Mouse (Mus musculus) midbrain, embryonic 15.5 days (tissue): ENCODE results near the gene Cdca4. TPM values are rescaled to one million over a fixed set of nuclear protein-coding genes. Genes with fewer than 3 reads are reported as not detected.
"Not testable (repeated sequence)": the region's sequence is repeated elsewhere in the genome, so short reads cannot be mapped to it uniquely, and the experiment has no call there.

Source experiments
- ATAC-seq: fragments of 200-750 bp; cut with Nextera tagmentation; replicated peaks from 2 replicates; pipeline ENCODE4 v1.8.0; 2017; ENCODE audit warnings: moderate TSS enrichment
- H3K27ac ChIP-seq: fragments of 300-500 bp; sonication (generic); 2 replicates; pipeline ENCODE4 v1.5.1; 2015; ENCODE audit warnings: mild to moderate bottlenecking, inconsistent platforms
- H3K27me3 ChIP-seq: fragments of 300-500 bp; sonication (generic); replicated peaks from 2 replicates; pipeline ENCODE4 v1.6.1; 2015; ENCODE audit warnings: inconsistent platforms
- H3K36me3 ChIP-seq: fragments of 300-500 bp; sonication (generic); replicated peaks from 2 replicates; pipeline ENCODE4 v1.6.1; 2015; ENCODE audit warnings: inconsistent platforms
- H3K4me1 ChIP-seq: fragments of 300-500 bp; sonication (generic); 2 replicates; pipeline ENCODE4 v1.6.1; 2015; ENCODE audit warnings: inconsistent platforms
- H3K4me2 ChIP-seq: fragments of 300-500 bp; sonication (generic); 2 replicates; pipeline ENCODE4 v1.6.1; 2015; ENCODE audit warnings: inconsistent platforms, mild to moderate bottlenecking, moderate library complexity
- H3K4me3 ChIP-seq: fragments of 300-500 bp; sonication (generic); 2 replicates; pipeline ENCODE4 v1.5.1; 2015; ENCODE audit warnings: mild to moderate bottlenecking, inconsistent platforms
- H3K9ac ChIP-seq: fragments of 300-500 bp; sonication (generic); 2 replicates; pipeline ENCODE4 v1.6.1; 2015; ENCODE audit warnings: mild to moderate bottlenecking, inconsistent platforms
- H3K9me3 ChIP-seq: fragments of 300-500 bp; sonication (generic); 2 replicates; pipeline ENCODE4 v1.6.1; 2016; ENCODE audit warnings: inconsistent platforms
- WGBS: fragments of 180-500 bp; shearing (Covaris S2); methylation state at CpG from one replicate; pipeline ENCODE4 v1.1.7; 2015; ENCODE audit warnings: mixed read lengths; 5-methylcytosine and 5-hydroxymethylcytosine counted together
- polyA plus RNA-seq: library from polyadenylated mRNA; unstranded; fragments of >200 nt; fragmentation: Nextera tagmentation; extraction: Ambion mirVana; gene quantifications from 2 replicates; pipeline ENCODE4 v1.2.1, GENCODE M21; 2015

The Cdca4 gene
- polyA plus RNA-seq, 1 experiment from 2014 or later, result 44.1 TPM

GRCm38 (mm10) chr12:112853050-112853729, 24.0 kb upstream of the Cdca4 start:
- Histone ChIP-seq H3K4me3 (no peak overlapping the region), H3K27ac (no peak overlapping the region), H3K27me3 (no peaks in the 10 kb centered on the region), H3K4me2 (no peak overlapping the region), H3K9me3 (no peaks in the 10 kb centered on the region), H3K9ac (no peak overlapping the region), H3K36me3 (no peaks in the 10 kb centered on the region), H3K4me1 (no peaks in the 10 kb centered on the region)
- ATAC-seq, result no peak
- 89% methylated on average over 11 of the region's 11 CpGs for WGBS

DNA sequence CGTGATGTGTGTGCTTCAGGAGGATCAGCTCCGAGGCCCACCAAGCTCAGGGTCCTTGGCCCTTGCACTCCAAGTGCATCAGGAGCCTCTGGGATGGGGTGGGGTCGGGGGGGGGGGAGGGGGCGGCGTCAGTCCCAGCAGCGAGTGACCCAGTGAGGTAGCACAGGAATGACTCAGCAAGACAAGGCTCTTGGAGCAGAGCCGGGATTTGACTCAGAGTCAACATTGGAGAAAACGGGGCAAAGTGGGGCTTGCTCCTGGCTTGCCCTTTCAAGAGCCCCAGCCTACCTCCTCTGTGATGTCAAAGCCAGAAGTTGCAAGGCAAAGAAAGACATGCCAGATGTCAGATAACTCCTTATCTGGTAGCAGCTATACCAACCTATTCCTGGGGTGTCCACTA, 21.9 kb upstream of the Cdca4 start:
- no peak for ATAC-seq
- 57% methylated on average over 8 of the region's 8 CpGs for WGBS
- H3K4me3 ChIP-seq, result no peak overlapping the region
- H3K9me3 ChIP-seq, result no peaks in the 10 kb centered on the region
- H3K4me2 ChIP-seq, result no peak overlapping the region
- H3K27ac ChIP-seq, result no peak overlapping the region
- no peak overlapping the region for H3K9ac ChIP-seq
- H3K27me3 ChIP-seq, result no peaks in the 10 kb centered on the region
- no peaks in the 10 kb centered on the region for H3K4me1 ChIP-seq
- no peaks in the 10 kb centered on the region for H3K36me3 ChIP-seq

DNA sequence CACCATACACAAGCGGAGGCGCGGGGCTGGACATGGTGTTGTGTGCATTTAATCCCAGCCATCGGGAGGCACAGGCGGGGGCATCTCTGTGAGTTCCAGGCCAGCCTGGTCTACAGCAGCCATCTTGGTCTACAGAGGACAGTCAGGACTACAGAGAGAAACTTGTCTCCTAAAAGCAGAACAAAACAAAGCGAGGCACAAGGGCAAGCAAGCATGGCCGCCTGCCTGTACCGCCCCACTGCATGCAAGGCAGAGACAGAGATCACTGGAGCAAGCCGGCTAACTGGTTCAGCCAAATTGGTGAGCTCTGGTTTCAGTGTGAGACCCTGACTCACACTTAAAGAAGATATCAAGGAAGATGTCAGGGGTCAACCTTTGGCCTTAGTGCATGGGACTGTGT, 21.1 kb upstream of the Cdca4 start:
- Histone ChIP-seq H3K4me1 (no peaks in the 10 kb centered on the region), H3K27ac (no peak overlapping the region), H3K9me3 (no peaks in the 10 kb centered on the region), H3K4me2 (no peak overlapping the region), H3K9ac (no peak overlapping the region), H3K4me3 (no peak overlapping the region), H3K27me3 (no peaks in the 10 kb centered on the region), H3K36me3 (no peaks in the 10 kb centered on the region)
- WGBS, result 81% methylated on average over 9 of the region's 9 CpGs
- no peak for ATAC-seq

GRCm38 (mm10) chr12:112849235-112850022, 20.2 kb upstream of the Cdca4 start:
- Histone ChIP-seq H3K36me3 (no peaks in the 10 kb centered on the region), H3K9me3 (no peaks in the 10 kb centered on the region), H3K4me2 (no peak overlapping the region), H3K4me1 (no peaks in the 10 kb centered on the region), H3K27me3 (no peaks in the 10 kb centered on the region), H3K4me3 (no peak overlapping the region), H3K27ac (no peak overlapping the region), H3K9ac (no peak overlapping the region)
- no peak for ATAC-seq
- WGBS, result 85% methylated on average over 11 of the region's 11 CpGs

GRCm38 (mm10) chr12:112847880-112848279, 18.7 kb upstream of the Cdca4 start:
- 96% methylated on average over 2 of the region's 2 CpGs for WGBS
- Histone ChIP-seq H3K27me3 (no peaks in the 10 kb centered on the region), H3K4me1 (no peaks in the 10 kb centered on the region)

DNA sequence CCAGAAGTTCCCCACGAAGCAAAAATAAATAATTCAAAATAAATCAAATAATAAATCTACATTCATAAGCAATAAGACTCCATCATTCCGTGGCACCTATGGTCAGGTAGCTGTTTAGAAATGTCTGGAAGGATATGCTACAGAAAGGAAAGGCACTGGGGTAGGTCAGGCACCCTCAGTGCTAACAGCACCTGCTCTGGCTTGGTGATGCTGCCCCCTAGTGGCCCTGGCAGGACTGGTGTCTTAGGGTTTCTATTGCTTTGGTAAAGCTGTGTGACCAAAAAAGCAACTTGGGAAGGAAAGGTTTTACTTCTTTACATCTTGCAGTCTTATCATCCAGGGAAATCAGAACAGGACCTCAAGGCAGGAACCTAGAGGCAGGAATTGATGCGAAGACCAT, 14.6 kb upstream of the Cdca4 start:
- Histone ChIP-seq H3K27me3 (no peaks in the 10 kb centered on the region), H3K9me3 (no peaks in the 10 kb centered on the region), H3K9ac (no peak overlapping the region), H3K4me3 (no peak overlapping the region), H3K36me3 (no peaks in the 10 kb centered on the region), H3K4me2 (no peak overlapping the region), H3K27ac (no peak overlapping the region), H3K4me1 (no peaks in the 10 kb centered on the region)
- 23% methylated on average over 3 of the region's 3 CpGs for WGBS
- no peak for ATAC-seq

More at GRCm38 (mm10) chr12:112847880-112848279, 18.7 kb upstream of the Cdca4 start:
- Histone ChIP-seq H3K27ac (no peak overlapping the region), H3K4me2 (no peak overlapping the region), H3K36me3 (no peaks in the 10 kb centered on the region), H3K9me3 (no peaks in the 10 kb centered on the region), H3K9ac (no peak overlapping the region), H3K4me3 (no peak overlapping the region)
- no peak for ATAC-seq

DNA sequence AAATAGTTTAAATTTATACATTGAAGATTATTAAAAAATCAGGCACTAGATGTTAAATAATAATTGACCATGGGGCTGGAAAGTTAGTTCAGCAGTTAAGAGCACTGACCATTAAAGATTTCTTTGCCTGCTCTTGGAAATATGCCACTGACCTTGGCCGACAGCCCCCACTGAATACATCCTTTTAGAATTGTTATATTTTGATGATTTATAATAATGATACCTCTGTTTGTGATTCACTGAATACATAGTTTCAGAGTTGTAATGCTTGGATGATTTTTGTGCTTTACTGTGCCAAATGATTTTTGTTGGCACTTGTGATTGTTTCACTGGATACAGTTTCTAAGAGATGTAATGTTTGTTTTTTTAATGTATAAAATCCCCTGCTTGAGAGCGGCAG, 12.9 kb upstream of the Cdca4 start:
- H3K4me2 ChIP-seq, H3K4me3 ChIP-seq, H3K9me3 ChIP-seq, H3K4me1 ChIP-seq, H3K9ac ChIP-seq, ATAC-seq, H3K27me3 ChIP-seq, H3K36me3 ChIP-seq, H3K27ac ChIP-seq: not testable (repeated sequence)
- WGBS, result 89% methylated on average over 2 of the region's 2 CpGs

DNA sequence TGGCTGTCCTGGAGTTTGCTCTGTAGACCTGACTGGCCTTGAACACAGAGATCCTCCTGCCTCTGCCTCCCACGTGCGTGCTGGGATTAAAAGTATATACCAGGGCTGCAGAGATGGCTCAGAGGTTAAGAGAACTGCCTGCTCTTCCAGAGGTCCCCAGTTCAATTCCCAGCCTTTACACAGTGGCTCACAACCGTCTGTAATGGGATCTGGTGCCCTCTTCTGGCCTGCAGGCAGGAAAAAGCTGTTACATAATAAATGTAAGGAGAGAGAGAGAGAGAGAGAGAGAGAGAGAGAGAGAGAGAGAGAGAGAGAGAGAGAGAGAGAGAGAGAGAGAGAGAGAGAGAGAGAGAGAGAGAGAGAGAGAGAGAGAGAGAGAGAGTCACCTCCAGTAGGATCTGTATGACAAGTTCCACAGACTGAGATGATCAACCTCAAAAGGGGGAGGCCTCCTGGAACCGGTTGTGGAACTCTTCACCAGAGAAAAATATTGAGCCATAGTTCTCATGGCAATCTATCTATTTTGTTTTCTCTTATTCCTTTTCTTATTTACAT, 12.2 kb upstream of the Cdca4 start:
- WGBS, result 68% methylated on average over 4 of the region's 4 CpGs
- not testable (repeated sequence) for H3K36me3 ChIP-seq, H3K4me1 ChIP-seq, H3K27ac ChIP-seq, H3K9ac ChIP-seq, ATAC-seq, H3K4me3 ChIP-seq, H3K27me3 ChIP-seq, H3K9me3 ChIP-seq, H3K4me2 ChIP-seq

GRCm38 (mm10) chr12:112840209-112841086, 11.2 kb upstream of the Cdca4 start:
- Histone ChIP-seq H3K4me3 (no peak overlapping the region), H3K9me3 (no peaks in the 10 kb centered on the region), H3K27ac (no peak overlapping the region), H3K36me3 (no peaks in the 10 kb centered on the region), H3K4me2 (no peak overlapping the region), H3K4me1 (no peaks in the 10 kb centered on the region), H3K9ac (no peak overlapping the region), H3K27me3 (no peaks in the 10 kb centered on the region)
- ATAC-seq, result no peak
- 78% methylated on average over 25 of the region's 25 CpGs for WGBS

- Histone ChIP-seq H3K27ac (no peak overlapping the region), H3K36me3 (0 out of 2 replicates have a peak, but pooled peaks cover 3% of the 10 kb centered on the region), H3K27me3 (no peaks in the 10 kb centered on the region), H3K4me1 (peaks cover 15% of the 10 kb centered on the region), H3K9ac (no peak overlapping the region), H3K9me3 (no peaks in the 10 kb centered on the region), H3K4me3 (no peak overlapping the region), H3K4me2 (no peak overlapping the region)
- no peak for ATAC-seq
- whole genome bisulfite sequencing, result 72% methylated on average over 2 of the region's 2 CpGs
Measured at GRCm38 (mm10) chr12:112835046-112835445, 5.8 kb upstream of the Cdca4 start.

GRCm38 (mm10) chr12:112833527-112833926, 4.3 kb upstream of the Cdca4 start:
- ATAC-seq, result no peak
- Histone ChIP-seq H3K4me3 (no peak overlapping the region), H3K27ac (no peak overlapping the region), H3K9me3 (no peaks in the 10 kb centered on the region), H3K4me1 (peaks cover 15% of the 10 kb centered on the region), H3K27me3 (no peaks in the 10 kb centered on the region), H3K4me2 (no peak overlapping the region), H3K9ac (no peak overlapping the region), H3K36me3 (0 out of 2 replicates have a peak, but pooled peaks cover 3% of the 10 kb centered on the region)
- WGBS, result 87% methylated on average over 6 of the region's 6 CpGs

- no peak overlapping the region for H3K4me3 ChIP-seq
- 95% methylated on average over 5 of the region's 5 CpGs for WGBS
- no peak for ATAC-seq
- no peak overlapping the region for H3K4me2 ChIP-seq
- H3K27me3 ChIP-seq, result no peaks in the 10 kb centered on the region
- H3K36me3 ChIP-seq, result 0 out of 2 replicates have a peak, but pooled peaks cover 3% of the 10 kb centered on the region
- H3K4me1 ChIP-seq, result peaks cover 26% of the 10 kb centered on the region
- H3K27ac ChIP-seq, result no peak overlapping the region
- H3K9ac ChIP-seq, result no peak overlapping the region
- H3K9me3 ChIP-seq, result no peaks in the 10 kb centered on the region
Measured at GRCm38 (mm10) chr12:112832411-112832810, 3.2 kb upstream of the Cdca4 start.
